Mouse (Mus musculus) induced T-regulatory cell, adult 2 months (primary cell): ENCODE measurements around the gene Dglucy.

Source experiments
- DNase-seq: peaks from one replicate; pipeline ENCODE4 v3.0.0-alpha.2; 2012; ENCODE audit warnings: low read depth

Dglucy gene

GRCm38 (mm10) chr12:100928286-100928685, 149.4 kb downstream of the Dglucy start:
- peak; percentile 52 for DNase-seq

DNA sequence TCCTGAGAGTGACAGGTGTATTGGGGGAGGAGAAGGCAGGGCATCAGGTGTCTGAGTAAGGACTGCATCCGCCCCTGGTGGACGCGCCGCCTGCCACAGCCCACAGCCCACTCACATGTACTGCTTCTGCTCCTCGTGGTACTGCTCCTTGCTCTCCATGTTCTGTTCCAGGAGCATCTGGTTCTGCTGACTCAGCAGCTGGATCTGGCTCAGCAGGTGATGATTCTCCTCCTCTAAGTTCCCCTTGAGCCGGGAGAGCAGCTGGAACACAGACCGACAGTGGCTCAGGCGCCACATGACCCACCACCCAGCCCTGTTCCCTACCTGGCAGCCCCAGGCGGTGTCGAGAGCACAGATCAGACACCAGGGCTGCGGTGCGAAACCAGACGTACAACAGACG, 152.8 kb downstream of the Dglucy start:
- no peak for DNase-seq

DNA sequence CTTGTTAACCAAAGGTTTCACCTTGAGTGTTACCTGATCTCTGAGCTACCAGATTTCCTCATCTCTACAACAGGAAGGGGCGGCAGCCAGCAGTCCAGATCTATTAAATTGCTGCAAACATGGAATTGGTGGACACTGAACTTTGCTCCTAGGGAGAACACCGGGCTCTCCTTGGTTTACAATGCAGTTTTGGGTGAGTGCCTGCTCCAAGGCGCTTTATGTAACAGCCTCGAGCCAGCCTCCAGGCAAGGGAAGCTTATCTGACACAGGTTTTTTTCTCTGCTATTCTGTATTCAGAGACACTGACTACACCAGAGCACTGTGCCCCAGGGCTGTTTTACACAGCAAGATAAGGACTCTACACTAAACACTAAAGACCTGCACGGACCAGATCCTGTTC, 155.9 kb downstream of the Dglucy start:
- DNase-seq = no peak

DNA sequence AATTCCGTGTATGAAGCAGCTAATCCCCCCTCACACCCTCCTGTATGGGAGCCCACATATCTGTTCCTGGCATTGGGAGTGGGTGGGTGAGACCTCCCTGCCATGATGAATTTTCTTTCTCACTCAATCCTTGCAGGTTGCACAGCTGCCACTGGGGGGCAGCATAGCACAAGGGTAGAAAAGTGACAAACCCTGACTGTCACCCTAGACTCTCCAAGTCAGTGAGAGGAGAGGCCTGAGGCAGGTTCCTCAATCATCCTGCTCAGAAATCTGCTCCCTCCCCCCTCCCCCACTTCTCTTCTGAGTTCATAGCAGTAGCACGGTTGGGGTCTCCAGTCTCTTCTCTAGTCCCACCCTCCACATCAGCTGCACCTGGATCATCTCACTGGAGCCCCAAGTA, 157.3 kb downstream of the Dglucy start:
- DNase-seq = peak; percentile 89

DNA sequence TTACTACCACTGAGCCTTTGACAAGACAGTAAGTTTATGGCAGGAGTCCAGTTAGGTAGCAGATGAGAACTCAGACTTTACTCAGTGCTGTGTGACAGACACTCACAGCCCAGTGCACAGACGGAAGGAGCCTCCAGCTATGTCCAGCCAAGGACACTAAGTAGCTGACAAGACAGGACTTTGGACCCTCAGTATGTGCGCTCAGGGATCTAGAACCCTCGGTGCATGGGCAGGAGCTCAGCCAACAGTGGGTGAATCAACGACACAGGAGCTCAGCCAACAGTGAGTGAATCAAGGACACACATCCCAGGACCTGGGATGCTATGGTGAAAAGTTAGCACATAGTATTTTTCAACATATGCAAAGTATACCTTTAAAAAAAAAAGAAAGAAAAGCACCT, 157.9 kb downstream of the Dglucy start:
- DNase-seq = no peak

- DNase-seq = no peak
These were observed 158.8 kb downstream of the Dglucy start for GRCm38 (mm10) chr12:100937441-100938360.

- DNase-seq = no peak
These were observed 162.5 kb downstream of the Dglucy start for GRCm38 (mm10) chr12:100941361-100941760.

- no peak for DNase-seq
These were observed 164.3 kb downstream of the Dglucy start for GRCm38 (mm10) chr12:100943146-100943545.

DNA sequence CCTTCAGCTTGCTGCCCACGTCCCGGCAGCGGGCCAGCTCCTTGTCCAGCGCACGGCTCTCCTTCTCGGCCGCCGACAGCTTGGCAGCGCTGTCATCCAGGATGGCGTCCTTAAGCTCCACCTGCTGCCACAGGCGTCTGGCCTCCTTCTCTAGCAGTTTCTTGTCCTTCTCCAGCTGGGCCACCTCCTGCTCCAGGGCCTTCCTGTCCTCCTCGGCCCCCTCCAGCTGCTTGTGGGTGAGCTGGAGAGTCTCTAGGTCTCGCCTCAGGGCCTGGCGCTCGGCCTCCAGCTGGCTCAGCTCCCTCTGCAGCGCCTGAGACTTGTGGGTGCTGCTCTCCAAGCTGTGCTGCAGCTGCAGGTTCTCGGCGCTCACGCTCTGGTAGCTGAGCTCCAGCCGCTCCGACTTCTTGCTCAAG, 166.1 kb downstream of the Dglucy start:
- no peak for DNase-seq

DNA sequence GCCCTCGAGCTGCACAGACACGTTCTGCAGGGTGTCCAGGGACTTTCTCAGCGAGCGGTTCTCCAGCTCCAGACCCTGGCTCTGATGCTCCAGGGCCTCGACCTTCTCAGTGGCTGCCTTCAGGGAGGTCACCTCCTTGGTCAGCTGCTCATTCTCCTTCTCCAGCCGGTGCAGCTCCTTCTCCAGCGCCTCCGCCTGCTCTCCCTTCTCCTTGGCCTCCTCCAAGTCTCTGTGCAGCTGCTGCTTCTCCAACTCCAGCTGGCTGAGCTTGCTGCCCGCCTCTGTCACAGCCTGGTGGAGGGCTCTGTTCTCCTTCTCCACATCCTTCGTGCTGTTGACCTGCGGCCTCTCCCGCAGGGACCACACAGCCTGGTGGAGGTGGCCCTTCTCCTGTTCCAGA, 166.6 kb downstream of the Dglucy start:
- no peak for DNase-seq

GRCm38 (mm10) chr12:100945948-100946347, 167.1 kb downstream of the Dglucy start:
- no peak for DNase-seq
